Mouse (Mus musculus): ENCODE data around the gene Mis18a.

Gene Mis18a

GRCm38 (mm10) chr16:90704161-90704825 is 22.9 kb downstream of the Mis18a start:
- no peak for DNase-seq (ENCODE audit: low spot score)

- DNase-seq (ENCODE audit: low spot score), result no peak
Measured at GRCm38 (mm10) chr16:90703646-90704045, 23.6 kb downstream of the Mis18a start.

- DNase-seq (ENCODE audit: low spot score), result no peak
Measured at GRCm38 (mm10) chr16:90701541-90701940, 25.7 kb downstream of the Mis18a start.

- DNase-seq (ENCODE audit: low spot score), result no peak
Measured at GRCm38 (mm10) chr16:90699390-90699789, 27.8 kb downstream of the Mis18a start.

GRCm38 (mm10) chr16:90696306-90696705 is 30.9 kb downstream of the Mis18a start:
- DNase-seq (ENCODE audit: low spot score), result no peak

GRCm38 (mm10) chr16:90695121-90695520 is 32.1 kb downstream of the Mis18a start:
- no peak for DNase-seq (ENCODE audit: low spot score)

GRCm38 (mm10) chr16:90694719-90695118 is 32.5 kb downstream of the Mis18a start:
- DNase-seq (ENCODE audit: low spot score), result no peak

- DNase-seq (ENCODE audit: low spot score), result no peak
Measured at GRCm38 (mm10) chr16:90693625-90694024, 33.6 kb downstream of the Mis18a start.

GRCm38 (mm10) chr16:90692704-90693385 is 34.4 kb downstream of the Mis18a start:
- DNase-seq (ENCODE audit: low spot score), result no peak

GRCm38 (mm10) chr16:90687687-90688263 is 39.4 kb downstream of the Mis18a start:
- no peak for DNase-seq (ENCODE audit: low spot score)

- DNase-seq (ENCODE audit: low spot score), result no peak
Measured at GRCm38 (mm10) chr16:90687011-90687410, 40.2 kb downstream of the Mis18a start.

- DNase-seq (ENCODE audit: low spot score), result no peak
Measured at GRCm38 (mm10) chr16:90684092-90684491, 43.1 kb downstream of the Mis18a start.

- DNase-seq (ENCODE audit: low spot score), result no peak
Measured at GRCm38 (mm10) chr16:90679984-90680383, 47.2 kb downstream of the Mis18a start.

- DNase-seq (ENCODE audit: low spot score), result no peak
Measured at GRCm38 (mm10) chr16:90678820-90679219, 48.4 kb downstream of the Mis18a start.

- peak; percentile 5 for DNase-seq (ENCODE audit: low spot score)
Measured at GRCm38 (mm10) chr16:90676920-90677574, 50.2 kb downstream of the Mis18a start.

- DNase-seq (ENCODE audit: low spot score), result no peak
Measured at GRCm38 (mm10) chr16:90674651-90675050, 52.6 kb downstream of the Mis18a start.

GRCm38 (mm10) chr16:90673507-90674354 is 53.5 kb downstream of the Mis18a start:
- DNase-seq (ENCODE audit: low spot score), result no peak
